Mouse (Mus musculus) liver, adult 2 months (tissue): ENCODE data around the gene Abhd2. TPM values are rescaled to one million over a fixed set of nuclear protein-coding genes. Genes with fewer than 3 reads are reported as not detected.

ENCODE experiments used
- DNase-seq: peaks from one replicate; pipeline ENCODE4 v3.0.0-alpha.2; 2011; ENCODE audit warnings: low read depth, low spot score; ENCODE audit errors: extremely low read depth
- H3K27ac ChIP-seq: fragments of 200-500 bp; replicated peaks from 2 replicates; pipeline ENCODE4 v1.5.1; 2012; ENCODE audit warnings: low read depth, mild to moderate bottlenecking, control low read depth, inconsistent platforms, low read length; ENCODE audit not compliant: insufficient read depth
- H3K27me3 ChIP-seq: fragments of 200-500 bp; 2 replicates; pipeline ENCODE4 v1.6.1; 2012; ENCODE audit warnings: mild to moderate bottlenecking, moderate library complexity, low read length, inconsistent platforms; ENCODE audit not compliant: control insufficient read depth, insufficient read depth
- H3K36me3 ChIP-seq: fragments of 200-500 bp; 2 replicates; pipeline ENCODE4 v1.6.1; 2012; ENCODE audit warnings: low read length, inconsistent platforms; ENCODE audit not compliant: control insufficient read depth, insufficient read depth
- H3K4me1 ChIP-seq: fragments of 200-500 bp; 2 replicates; pipeline ENCODE4 v1.6.1; 2011; ENCODE audit warnings: low read length; ENCODE audit not compliant: control insufficient read depth, insufficient read depth
- H3K4me3 ChIP-seq: fragments of 200-500 bp; 2 replicates; pipeline ENCODE4 v1.5.1; 2011; ENCODE audit warnings: low read depth, mild to moderate bottlenecking, control low read depth, low read length, moderate library complexity; ENCODE audit not compliant: insufficient read depth
- H3K79me2 ChIP-seq: fragments of 200-500 bp; 2 replicates; pipeline ENCODE4 v1.6.1; 2012; ENCODE audit warnings: inconsistent platforms, mild to moderate bottlenecking, low read length, moderate library complexity; ENCODE audit not compliant: control insufficient read depth, insufficient read depth
- H3K9ac ChIP-seq: fragments of 200-500 bp; 2 replicates; pipeline ENCODE4 v1.6.1; 2012; ENCODE audit warnings: low read depth, mild to moderate bottlenecking, control low read depth, inconsistent platforms, low read length
- CTCF ChIP-seq: fragments of 200-500 bp; IDR thresholded peaks from 2 replicates; pipeline ENCODE4 v1.5.1; 2011; ENCODE audit warnings: low read depth, low read length, control low read depth
- POLR2A ChIP-seq: fragments of 200-500 bp; IDR thresholded peaks from 2 replicates; pipeline ENCODE4 v1.6.1; 2011; ENCODE audit warnings: low read length, control low read depth; ENCODE audit not compliant: insufficient read depth; ENCODE audit errors: extremely low read depth
- WGBS: fragments of 180-500 bp; shearing (Covaris S2); methylation state at CpG from one replicate; pipeline ENCODE4 v1.1.7; 2018; 5-methylcytosine and 5-hydroxymethylcytosine counted together
- polyA plus RNA-seq: library from polyadenylated mRNA; depleted of rRNA; stranded (reverse); fragments of >200 nt; gene quantifications from 2 replicates; pipeline ENCODE4 v1.2.3, GENCODE M21; 2012
- total RNA-seq: library from RNA; depleted of rRNA; stranded (reverse); fragments of >200 nt; gene quantifications from 2 replicates; pipeline ENCODE4 v1.2.3, GENCODE M21; 2014

Gene Abhd2
- total and polyA plus RNA-seq, 2 experiments, result 46.4 to 51.2 TPM

DNA sequence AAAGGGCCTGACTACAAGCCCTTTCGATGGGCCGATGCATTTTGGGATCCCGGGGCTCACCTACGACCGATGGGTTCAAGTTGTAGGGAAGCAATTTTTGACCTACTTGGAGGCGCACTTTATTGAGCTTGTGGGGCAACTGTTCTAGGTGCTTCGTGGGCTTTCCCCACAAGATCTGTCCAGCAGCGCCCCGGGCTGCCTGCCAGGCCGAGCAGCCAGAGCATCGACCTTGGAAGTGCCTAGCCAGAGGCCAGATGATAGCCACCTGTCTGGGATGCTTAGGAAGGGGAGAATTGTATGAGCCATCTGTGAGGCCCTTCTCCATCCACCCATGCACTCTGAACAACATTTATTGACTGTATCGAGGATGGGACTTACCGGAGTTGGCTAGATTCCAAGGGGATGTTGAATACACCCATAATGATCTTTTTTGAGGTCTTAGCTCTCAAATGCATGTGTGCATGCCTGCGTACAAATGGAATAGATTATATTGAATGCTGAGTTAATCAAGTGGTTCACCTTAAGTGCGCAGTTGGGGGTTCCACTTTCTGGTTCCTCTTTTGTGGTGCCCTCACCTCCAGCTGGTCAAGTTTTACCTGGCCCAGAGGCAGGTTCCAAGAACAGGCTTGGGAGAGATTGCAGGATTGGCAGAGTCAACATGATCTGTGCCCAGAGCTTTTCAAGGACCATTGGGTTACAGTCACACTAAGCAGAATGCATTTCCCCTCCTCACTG is 906 bp downstream of the Abhd2 start:
- no peak for TF ChIP-seq POLR2A
- TF ChIP-seq CTCF, result no peak
- Histone ChIP-seq H3K9ac (peak overlapping the region; percentile 79), H3K36me3 (no peaks in the 10 kb centered on the region), H3K79me2 (peaks cover 26% of the 10 kb centered on the region), H3K27me3 (no peaks in the 10 kb centered on the region), H3K27ac (peak overlapping the region; percentile 37), H3K4me3 (peak overlapping the region; percentile 76), H3K4me1 (peaks cover 7% of the 10 kb centered on the region)
- 4% methylated on average over 15 of the region's 15 CpGs for WGBS
- DNase-seq, result peak; percentile 73

DNA sequence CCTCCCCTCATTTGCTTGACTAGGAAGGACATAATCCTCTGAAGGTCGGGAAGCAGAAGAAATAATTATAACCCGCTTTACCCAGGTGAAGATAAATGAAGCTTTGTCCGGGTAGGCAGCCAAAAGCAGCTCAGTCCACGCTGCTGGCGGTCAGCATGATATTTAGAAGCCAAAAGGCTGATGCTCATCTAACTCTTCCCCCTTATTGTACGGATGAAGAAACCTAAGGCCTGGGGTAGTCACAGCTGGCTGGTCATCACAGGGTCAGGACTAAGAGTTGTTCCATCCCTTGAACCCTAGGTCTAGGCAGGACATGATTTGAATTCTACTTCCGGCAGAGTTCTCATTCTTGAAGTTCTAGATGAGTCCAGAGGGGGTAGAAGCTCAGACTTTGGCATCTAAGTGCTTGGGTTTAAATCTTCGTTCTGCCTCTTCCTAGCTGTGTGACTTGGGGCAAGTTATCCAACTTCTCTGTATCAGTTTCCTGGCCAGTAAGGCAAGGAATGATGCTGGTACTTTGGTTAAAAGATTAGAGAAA is 1.5 kb downstream of the Abhd2 start:
- no peak for DNase-seq
- Histone ChIP-seq H3K9ac (no peak overlapping the region), H3K27ac (no peak overlapping the region), H3K79me2 (peaks cover 33% of the 10 kb centered on the region), H3K36me3 (no peaks in the 10 kb centered on the region), H3K4me1 (peaks cover 7% of the 10 kb centered on the region), H3K27me3 (no peaks in the 10 kb centered on the region), H3K4me3 (no peak overlapping the region)
- 25% methylated on average over 8 of the region's 8 CpGs for WGBS
- TF ChIP-seq CTCF, result no peak
- no peak for TF ChIP-seq POLR2A

DNA sequence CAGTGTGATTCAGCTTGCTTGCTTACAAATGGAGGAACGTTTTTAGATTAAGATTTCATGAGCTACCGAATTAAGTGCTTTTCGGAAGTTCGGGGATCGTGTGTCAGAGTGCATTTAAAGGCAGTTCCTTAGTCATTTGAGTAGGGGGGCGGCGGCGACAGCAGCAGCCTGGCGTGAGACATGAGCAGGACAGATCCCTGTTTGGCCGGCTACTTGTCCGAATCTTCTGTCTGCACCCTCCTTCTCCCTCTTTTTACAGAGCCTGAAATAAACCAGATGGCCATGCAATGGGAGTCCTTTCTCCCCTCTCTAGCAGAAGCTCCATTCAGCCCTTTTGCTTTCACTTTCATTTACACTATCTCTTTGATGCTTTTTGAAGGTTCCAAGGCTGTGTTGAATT is 2.3 kb downstream of the Abhd2 start:
- WGBS, result 24% methylated on average over 11 of the region's 11 CpGs
- H3K4me3 ChIP-seq, result peak overlapping the region; percentile 43
- H3K9ac ChIP-seq, result peak overlapping the region; percentile 5; the same call in 1 of the 2 replicates
- no peaks in the 10 kb centered on the region for H3K27me3 ChIP-seq
- H3K4me1 ChIP-seq, result peaks cover 7% of the 10 kb centered on the region
- DNase-seq, result no peak
- no peak for TF ChIP-seq POLR2A
- no peak for TF ChIP-seq CTCF
- H3K36me3 ChIP-seq, result no peaks in the 10 kb centered on the region
- H3K79me2 ChIP-seq, result peaks cover 37% of the 10 kb centered on the region
- no peak overlapping the region for H3K27ac ChIP-seq

DNA sequence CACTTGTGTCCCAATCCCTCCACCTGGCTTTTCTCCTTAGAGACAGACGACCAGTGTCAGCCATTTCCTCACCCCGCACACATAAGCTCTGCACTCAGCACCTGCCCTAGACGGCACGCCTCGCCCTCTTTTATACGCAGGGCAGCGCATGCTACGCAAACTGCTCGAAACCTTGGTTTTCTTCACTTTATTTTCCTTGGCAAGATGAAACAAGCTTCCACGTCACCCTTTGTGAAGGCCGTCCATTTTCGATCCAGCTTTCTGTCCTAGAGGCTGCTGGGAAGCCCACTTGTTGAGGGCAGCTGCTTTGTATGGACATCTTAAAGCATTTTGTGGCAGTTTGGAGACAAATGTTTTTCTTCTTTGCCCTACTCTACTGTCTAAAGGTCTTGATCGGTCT is 5.4 kb downstream of the Abhd2 start:
- 45% methylated on average over 13 of the region's 13 CpGs for WGBS
- Histone ChIP-seq H3K27ac (no peak overlapping the region), H3K4me3 (no peak overlapping the region), H3K9ac (no peak overlapping the region), H3K36me3 (no peaks in the 10 kb centered on the region), H3K4me1 (peaks cover 7% of the 10 kb centered on the region), H3K27me3 (no peaks in the 10 kb centered on the region), H3K79me2 (peaks cover 62% of the 10 kb centered on the region)
- no peak for DNase-seq
- TF ChIP-seq CTCF (no peak), POLR2A (no peak)

DNA sequence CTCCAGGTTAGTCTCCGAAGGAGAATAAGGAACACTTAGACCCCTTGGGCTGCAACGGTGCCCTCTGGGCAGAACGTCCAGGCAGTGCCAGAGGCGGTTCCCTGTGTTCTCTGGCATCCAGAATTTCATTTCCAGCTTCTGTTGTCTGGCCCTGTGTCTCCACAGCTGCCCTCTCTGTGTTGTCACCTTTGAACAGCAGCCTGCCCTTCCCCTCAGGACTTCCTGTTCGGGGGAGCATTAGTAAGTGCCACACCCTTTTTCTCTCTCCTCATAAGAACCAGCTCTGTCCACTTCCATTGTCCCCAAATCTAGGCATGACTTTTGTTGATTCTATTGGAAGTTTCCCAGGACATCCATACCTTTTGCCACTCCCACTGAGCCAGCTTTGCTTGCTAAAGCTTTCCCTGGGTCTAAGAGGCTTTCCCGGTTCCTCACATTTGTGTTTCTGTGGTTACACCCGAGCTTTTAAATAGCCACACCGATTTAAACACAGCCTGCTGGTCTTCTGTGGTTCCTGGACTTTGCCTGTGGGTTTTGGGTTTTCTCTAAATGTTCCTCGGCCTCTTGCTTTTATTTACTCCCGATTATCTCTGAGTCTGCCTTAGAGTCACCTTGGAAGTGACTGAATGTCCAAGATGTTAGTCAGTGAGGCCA is 6.5 kb downstream of the Abhd2 start:
- no peak for DNase-seq

More for the DNA sequence above, 6.5 kb downstream of the Abhd2 start:
- peaks cover 65% of the 10 kb centered on the region for H3K79me2 ChIP-seq
- TF ChIP-seq CTCF (no peak), POLR2A (no peak)
- no peak overlapping the region for H3K9ac ChIP-seq
- H3K4me1 ChIP-seq, result peaks cover 4% of the 10 kb centered on the region
- H3K27me3 ChIP-seq, result no peaks in the 10 kb centered on the region
- H3K27ac ChIP-seq, result no peak overlapping the region
- WGBS, result 44% methylated on average over 10 of the region's 10 CpGs
- H3K4me3 ChIP-seq, result no peak overlapping the region
- H3K36me3 ChIP-seq, result no peaks in the 10 kb centered on the region; the same call in 1 of the 2 replicates
